Mouse (Mus musculus): Measurements from ENCODE around the gene Lamb2.

Lamb2 gene

DNA sequence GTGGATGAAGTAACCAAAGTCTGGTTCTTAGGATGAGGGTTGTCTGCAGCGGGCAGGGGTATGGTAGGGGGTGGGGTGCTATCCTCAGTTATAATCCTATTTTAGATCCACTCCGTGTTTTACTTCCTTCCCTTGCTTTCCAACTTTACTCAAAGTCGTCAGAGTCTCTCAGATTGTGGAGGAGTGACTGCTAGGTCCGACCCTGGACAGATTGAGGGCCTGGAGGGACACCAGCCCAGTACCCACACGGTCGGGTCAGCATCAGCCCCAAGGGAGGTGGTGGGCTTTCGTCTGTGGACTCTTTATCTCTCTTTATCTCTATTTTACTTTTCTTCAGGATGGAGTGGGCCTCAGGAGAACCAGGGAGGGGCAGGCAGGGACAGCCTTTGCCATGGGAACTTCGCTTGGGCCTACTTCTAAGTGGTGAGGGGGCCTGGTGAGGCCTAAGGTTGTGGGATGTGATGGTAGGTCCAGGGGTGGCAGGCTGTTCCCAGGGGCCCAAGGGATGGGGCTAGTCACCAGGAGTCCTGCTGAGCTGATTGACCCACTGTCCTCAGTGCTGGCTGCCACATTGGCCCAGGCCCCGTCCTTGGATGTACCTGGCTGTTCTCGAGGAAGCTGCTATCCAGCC lies at the start of gene Lamb2:
Gene Lamb2 (plus strand): TSS at position 16 of the 631 bp plus-strand sequence.
- DNase-seq (ENCODE audit: low read depth, low spot score) = peak; percentile 90

DNA sequence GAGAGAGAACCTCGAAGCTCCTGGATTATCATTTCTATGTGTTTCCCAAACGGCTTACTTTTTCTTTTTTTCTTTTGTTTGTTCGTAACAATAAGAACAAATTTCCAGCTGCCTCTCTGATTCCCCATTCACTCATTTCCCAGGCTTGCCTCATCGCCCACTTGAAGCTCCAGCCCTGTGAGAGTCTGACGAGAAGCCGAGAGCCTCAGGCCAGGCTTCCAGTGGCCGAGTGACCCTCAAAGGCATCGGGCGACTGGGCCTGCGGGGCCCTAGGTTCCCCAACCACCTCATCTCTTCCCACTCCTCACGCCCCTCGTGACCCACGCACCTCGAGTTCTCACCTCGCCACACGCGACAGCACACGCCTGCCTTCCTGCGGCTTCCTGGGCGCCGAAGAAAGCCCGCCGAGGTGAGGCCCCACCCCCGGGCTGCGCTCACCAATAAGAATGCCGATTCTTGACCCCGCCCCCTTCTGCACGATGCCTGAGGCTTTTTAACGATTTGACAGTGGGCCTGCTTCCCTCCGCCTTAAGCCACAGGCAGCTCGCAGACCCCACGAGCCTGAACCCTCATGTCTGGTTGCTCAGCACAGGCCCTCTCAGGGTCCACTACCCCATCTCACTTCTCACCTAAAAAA lies 48.0 kb upstream of the Lamb2 start:
- no peak for DNase-seq (ENCODE audit: low read depth, low spot score)

- no peak for DNase-seq (ENCODE audit: low read depth, low spot score)
These were observed 43.4 kb upstream of the Lamb2 start, which contains the start of gene BC048562 for GRCm38 (mm10) chr9:108436182-108436581. TSS of gene BC048562 (plus strand) at chr9:108436482.

GRCm38 (mm10) chr9:108439176-108439575 lies 40.4 kb upstream of the Lamb2 start:
- DNase-seq (ENCODE audit: low read depth, low spot score) = no peak

DNA sequence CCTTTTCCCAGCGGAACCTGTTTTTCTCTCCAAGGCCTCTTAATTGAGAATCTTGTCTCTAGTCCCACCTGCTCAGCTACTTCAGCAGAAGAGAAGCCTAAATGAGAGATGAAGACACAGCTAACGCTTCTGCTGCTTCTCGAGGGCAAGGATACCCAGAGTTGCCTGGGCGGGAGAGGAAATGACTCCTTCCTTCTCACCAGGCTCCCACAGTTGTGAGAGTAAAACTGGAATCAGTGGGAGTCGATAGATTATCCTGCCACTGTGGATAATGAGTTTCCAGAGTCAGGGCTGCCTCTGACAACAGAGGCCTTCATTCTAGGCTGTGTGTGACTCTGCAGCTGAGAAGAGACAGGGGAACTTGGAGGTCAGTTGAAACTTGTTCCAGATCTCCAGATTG lies 39.1 kb upstream of the Lamb2 start:
- no peak for DNase-seq (ENCODE audit: low read depth, low spot score)

DNA sequence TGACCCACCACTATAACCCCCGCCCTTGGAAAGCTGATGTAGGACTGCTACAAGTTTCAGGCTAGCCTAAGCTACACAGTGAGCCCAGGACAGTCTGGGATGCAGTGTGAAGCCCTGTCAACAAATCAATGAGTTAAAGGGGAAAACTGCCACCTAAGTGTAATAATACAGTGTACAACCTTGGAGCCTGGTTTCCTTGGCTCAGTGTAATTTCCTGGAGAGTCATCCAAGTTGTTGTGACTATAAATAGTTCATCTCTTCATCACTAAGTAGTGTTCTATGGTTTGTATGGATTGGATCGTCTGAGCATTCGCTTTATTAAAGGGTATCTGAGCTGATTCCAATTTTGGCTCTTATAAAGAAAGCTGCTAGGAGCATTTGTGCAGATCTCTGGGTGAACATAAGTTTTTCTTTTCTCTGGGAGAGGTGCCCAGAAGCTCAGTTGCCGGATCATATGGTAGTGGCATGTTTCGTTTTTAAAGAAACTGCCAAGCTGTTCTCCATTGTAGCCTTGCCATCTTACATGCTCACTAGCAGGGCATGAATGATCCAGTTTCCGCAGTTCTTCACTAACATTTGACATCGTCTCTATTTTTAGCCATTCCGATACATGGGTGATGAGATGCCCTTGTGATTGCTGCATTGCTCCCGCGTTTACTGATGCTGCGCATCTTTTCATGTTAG lies 38.2 kb upstream of the Lamb2 start:
- no peak for DNase-seq (ENCODE audit: low read depth, low spot score)

GRCm38 (mm10) chr9:108445125-108445524 lies 34.4 kb upstream of the Lamb2 start:
- DNase-seq (ENCODE audit: low read depth, low spot score) = no peak

- DNase-seq (ENCODE audit: low read depth, low spot score) = no peak
These were observed 29.7 kb upstream of the Lamb2 start for GRCm38 (mm10) chr9:108449860-108450259.

DNA sequence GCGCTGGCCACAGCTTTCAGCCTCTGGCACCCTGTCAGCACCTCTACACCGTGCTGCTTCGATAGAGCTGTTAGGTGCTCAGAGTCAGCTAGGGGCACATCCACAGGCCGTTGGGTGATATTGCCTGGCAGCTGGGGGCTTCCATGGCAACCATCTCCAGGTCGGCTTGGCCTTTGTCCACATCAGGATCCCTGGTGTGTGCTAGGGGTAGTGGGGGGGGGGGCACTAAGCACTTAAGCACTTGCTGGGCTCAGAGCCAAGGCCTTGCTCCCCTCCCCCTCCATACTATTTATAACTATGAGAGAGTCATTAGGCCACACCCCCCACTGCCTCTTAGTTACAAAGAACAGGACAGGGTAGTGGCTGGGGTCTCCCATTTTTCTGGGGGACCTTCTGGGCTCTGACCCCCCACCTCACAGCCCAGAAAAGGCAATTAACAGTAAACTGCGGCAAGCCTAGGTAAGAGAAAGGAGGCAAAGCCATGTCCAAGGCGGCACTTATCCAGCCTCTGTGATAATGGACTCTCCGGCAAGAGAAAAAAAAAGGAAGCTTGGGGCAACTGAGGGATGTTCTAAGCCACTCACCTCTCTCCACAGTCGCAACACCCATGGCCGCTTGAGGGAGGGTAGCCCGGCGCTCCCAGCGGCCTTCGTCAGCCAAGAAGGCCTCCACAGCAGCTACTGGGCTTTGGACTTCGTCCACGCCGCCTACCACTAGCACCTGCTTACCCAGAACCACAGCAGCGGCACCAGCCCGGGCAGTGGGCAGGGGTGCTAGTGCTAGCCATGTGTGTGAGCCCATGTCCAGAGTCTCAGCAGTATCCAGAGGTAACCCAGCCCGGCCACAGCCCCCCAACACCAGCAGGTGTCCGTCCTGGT lies 29.0 kb upstream of the Lamb2 start:
- DNase-seq (ENCODE audit: low read depth, low spot score) = no peak

DNA sequence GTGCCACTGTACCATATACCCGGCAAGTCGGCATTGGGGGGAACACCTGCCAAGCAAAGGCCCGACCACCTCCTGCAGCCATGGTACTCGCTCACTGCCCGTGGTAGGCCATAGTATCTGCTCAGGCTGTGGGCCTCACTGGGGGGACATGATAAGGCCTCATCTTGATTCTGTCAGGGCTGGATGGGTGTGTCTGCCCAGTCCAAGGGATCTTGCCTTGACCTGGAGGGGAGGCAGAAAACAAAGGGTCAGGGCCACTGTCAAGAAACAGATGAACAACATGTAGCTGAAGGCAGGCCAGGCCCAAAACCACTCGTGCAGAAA lies 28.4 kb upstream of the Lamb2 start:
- no peak for DNase-seq (ENCODE audit: low read depth, low spot score)

DNA sequence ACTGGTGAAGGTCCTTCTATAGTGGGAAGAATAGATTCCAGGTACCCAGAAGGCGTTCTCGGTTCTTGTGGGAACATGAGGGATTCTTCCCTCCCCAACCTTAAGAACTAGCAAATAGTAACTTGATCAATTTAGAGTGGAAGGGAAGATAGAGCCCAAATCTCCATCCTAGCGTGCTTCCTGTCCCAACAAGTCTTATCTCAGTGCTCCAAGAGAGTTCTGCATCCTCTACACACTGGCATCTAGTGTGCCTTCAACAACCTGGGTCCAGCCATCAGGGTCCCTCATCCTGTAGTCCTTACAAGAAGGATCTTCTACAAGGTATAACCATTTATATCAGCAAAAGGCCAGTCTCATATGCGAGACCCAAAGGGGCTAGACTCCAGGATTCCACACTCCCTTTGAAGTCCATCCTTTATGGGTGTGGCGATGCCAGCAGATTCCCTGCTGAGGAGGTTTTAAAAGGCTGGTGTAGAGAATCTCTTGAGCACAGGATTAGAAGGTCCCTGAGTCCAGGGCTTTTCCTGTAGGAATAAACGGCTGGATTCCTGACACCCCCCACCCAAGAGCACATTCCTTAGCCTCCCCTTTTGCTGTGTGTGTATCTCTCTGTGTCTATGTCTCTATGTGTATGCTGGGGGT lies 27.9 kb upstream of the Lamb2 start:
- DNase-seq (ENCODE audit: low read depth, low spot score) = no peak

- DNase-seq (ENCODE audit: low read depth, low spot score) = peak; percentile 56
These were observed 27.1 kb upstream of the Lamb2 start for GRCm38 (mm10) chr9:108452291-108452906.

DNA sequence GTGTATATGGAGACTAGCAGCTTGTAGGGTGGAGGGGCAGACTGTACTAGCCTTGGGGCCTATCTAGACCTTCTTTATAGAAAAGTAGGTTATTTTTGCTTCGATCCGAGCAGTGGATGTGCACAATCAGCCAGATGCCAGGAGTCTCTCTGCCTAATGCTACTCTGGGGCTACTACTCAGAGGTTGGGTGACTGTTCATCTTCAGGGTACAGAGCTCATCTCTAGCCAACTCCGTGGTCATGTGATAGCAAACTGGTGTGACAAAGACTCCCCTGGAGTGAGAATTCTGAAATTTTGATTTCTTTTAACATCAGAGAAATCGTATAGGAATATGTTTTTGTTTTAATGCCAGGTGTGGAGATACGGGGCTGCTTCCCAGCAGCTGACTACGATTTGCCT lies 26.6 kb upstream of the Lamb2 start:
- no peak for DNase-seq (ENCODE audit: low read depth, low spot score)

DNA sequence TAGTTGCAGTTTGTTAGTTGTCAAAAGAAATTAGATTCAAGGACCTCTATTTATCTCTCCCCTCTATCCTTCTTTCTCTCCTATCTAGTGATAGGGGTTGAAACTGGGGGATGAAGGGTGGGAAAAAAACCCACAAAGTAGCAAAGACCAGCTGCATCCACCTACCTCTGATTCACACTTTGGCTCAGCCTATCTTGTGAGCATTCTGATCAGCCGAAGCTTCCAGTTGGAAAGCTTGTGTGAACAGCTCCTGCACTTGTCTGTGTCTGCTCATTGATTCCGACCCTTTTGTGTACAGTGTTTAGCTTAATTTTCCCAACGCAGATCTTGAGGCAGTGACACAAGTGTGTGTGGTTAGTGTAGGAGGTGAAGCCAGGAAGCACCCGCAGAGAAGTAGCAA lies 26.1 kb upstream of the Lamb2 start:
- DNase-seq (ENCODE audit: low read depth, low spot score) = no peak

DNA sequence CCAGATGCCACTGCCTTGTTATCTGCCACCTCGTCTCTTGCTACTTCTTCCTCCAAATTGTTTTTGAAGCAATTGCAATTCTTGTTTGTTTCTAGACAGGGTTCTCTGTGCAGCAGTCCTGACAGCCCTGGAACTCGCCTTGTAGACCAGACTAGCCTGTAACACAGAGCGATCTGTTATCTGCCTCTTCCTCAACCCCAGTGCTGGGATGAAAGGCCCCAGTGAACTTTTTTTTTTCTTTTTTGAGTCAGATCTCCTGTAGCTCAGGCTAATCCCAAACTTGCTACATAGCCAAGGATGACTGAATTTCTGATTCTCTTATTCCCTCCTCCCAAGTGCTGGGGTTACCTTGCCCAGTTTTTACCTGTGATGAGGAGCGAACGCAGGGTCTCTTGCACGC lies 25.1 kb upstream of the Lamb2 start:
- no peak for DNase-seq (ENCODE audit: low read depth, low spot score)

GRCm38 (mm10) chr9:108455747-108456571 lies 23.6 kb upstream of the Lamb2 start:
- DNase-seq (ENCODE audit: low read depth, low spot score) = no peak

- no peak for DNase-seq (ENCODE audit: low read depth, low spot score)
These were observed 22.6 kb upstream of the Lamb2 start for GRCm38 (mm10) chr9:108456953-108457352.

DNA sequence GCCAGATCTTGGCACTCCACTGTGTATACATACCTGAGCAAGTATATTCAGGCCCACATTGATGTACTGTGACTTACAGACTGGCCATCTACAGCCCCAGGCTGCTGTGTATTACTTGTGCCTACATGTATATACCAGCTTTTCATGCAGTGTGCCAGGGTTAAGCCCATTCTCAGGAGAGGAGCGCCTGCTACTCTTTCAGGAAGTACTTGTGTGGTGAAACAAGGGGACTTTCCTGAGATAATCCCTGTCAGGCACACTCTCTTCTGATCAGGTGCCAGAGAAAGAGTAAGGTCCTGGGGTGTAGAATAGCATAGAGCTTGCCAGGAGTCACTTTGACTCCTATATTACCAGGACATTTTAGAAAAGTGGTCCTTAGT lies 19.6 kb upstream of the Lamb2 start:
- DNase-seq (ENCODE audit: low read depth, low spot score) = peak; percentile 55

GRCm38 (mm10) chr9:108460319-108461178 lies 19.0 kb upstream of the Lamb2 start, which contains the start of gene Ccdc71:
TSS of gene Ccdc71 (plus strand) at chr9:108460527.
- peak; percentile 81 for DNase-seq (ENCODE audit: low read depth, low spot score)
